ENCODE assay signal across 7 mouse cellular contexts in genomic region chr7:24481474-24482207, GRCm38 (mm10). TPM values are rescaled to one million over a fixed set of nuclear protein-coding genes. Genes with fewer than 3 reads are reported as not detected.
A peak's percentile ranks its signal among the peaks of the same experiment; 100 is the strongest.
DNase-seq lines count a peak whose midpoint lies in the region; ATAC-seq and TF ChIP-seq lines count a peak whose summit lies in the region.

Gene Cadm4, plus strand, starts transcription at chr7:24482023.

- peak; percentile 70 for ATAC-seq in limb, embryonic 11.5 days (ENCODE audit: insufficient number of reproducible peaks, low FRiP score, low TSS enrichment, low read depth)
- ATAC-seq in midbrain, embryonic 13.5 days: peak; percentile 80

- H3K4me2 ChIP-seq in limb, embryonic 11.5 days (ENCODE audit: low read depth, severe bottlenecking): peak within 1 kb of the TSS; percentile 91
- peak within 1 kb of the TSS; percentile 74 for H3K4me2 ChIP-seq in midbrain, embryonic 13.5 days (replicated peaks)

- peaks cover 37% of the 10 kb centered on the region for H3K4me1 ChIP-seq in embryonic facial prominence, embryonic 10.5 days
- H3K4me1 ChIP-seq in limb, embryonic 11.5 days (ENCODE audit: control insufficient read depth, insufficient read depth, low read length): peaks cover 5% of the 10 kb centered on the region
- peaks cover 63% of the 10 kb centered on the region for H3K4me1 ChIP-seq in midbrain, embryonic 13.5 days (replicated peaks)
- H3K4me1 ChIP-seq in spleen, adult 2 months (ENCODE audit: control insufficient read depth, insufficient read depth, insufficient read length): peaks cover 8% of the 10 kb centered on the region

- H3K36me3 ChIP-seq in embryonic facial prominence, embryonic 10.5 days (replicated peaks): no peaks in the 10 kb centered on the region
- no peaks in the 10 kb centered on the region for H3K36me3 ChIP-seq in limb, embryonic 11.5 days (ENCODE audit: control insufficient read depth, insufficient read depth, low read length)
- H3K36me3 ChIP-seq in midbrain, embryonic 13.5 days: no peaks in the 10 kb centered on the region
- H3K36me3 ChIP-seq in spleen, adult 2 months (ENCODE audit: control insufficient read depth, insufficient read depth, low read length): no peaks in the 10 kb centered on the region

- H3K9ac ChIP-seq in limb, embryonic 11.5 days (ENCODE audit: low read length): peak within 1 kb of the TSS; percentile 67
- H3K9ac ChIP-seq in midbrain, embryonic 13.5 days (replicated peaks): peak within 1 kb of the TSS; percentile 94

- WGBS in embryonic facial prominence, embryonic 10.5 days: 1% methylated on average over 83 of the region's 83 CpGs
- under 1% methylated on average over 52 of the region's 83 CpGs for WGBS in limb, embryonic 11.5 days
- WGBS in midbrain, embryonic 13.5 days: under 1% methylated on average over 56 of the region's 83 CpGs
- 2% methylated on average over 67 of the region's 83 CpGs for WGBS in spleen, adult 2 months

- no peak for TF ChIP-seq POLR2A in spleen, adult 2 months (IDR thresholded peaks at IDR 0.05; ENCODE audit: low read depth, low read length)

- peaks cover 82% of the 10 kb centered on the region for H3K27me3 ChIP-seq in embryonic facial prominence, embryonic 10.5 days (replicated peaks; ENCODE audit: low read depth, poor library complexity, severe bottlenecking)
- H3K27me3 ChIP-seq in limb, embryonic 11.5 days (ENCODE audit: control insufficient read depth, insufficient read depth, low read length): peaks cover 5% of the 10 kb centered on the region; the same call in 1 of the 2 replicates
- peaks cover 6% of the 10 kb centered on the region; the same call in 1 of the 2 replicates for H3K27me3 ChIP-seq in midbrain, embryonic 13.5 days
- peaks cover 15% of the 10 kb centered on the region for H3K27me3 ChIP-seq in spleen, adult 2 months (ENCODE audit: control insufficient read depth, insufficient read depth, low read length)

- peak within 1 kb of the TSS; percentile 85 for H3K27ac ChIP-seq in embryonic facial prominence, embryonic 10.5 days (replicated peaks)
- H3K27ac ChIP-seq in limb, embryonic 11.5 days (replicated peaks; ENCODE audit: low read depth, low read length): no peak within 1 kb of the TSS
- H3K27ac ChIP-seq in midbrain, embryonic 13.5 days: peak within 1 kb of the TSS; percentile 89
- H3K27ac ChIP-seq in spleen, adult 2 months (ENCODE audit: insufficient read depth, low read length): no peak within 1 kb of the TSS; the same call in 1 of the 2 replicates

- peak within 1 kb of the TSS; percentile 83 for H3K4me3 ChIP-seq in embryonic facial prominence, embryonic 10.5 days
- peak within 1 kb of the TSS; percentile 65 for H3K4me3 ChIP-seq in limb, embryonic 11.5 days (ENCODE audit: low read depth, low read length)
- peak within 1 kb of the TSS; percentile 76 for H3K4me3 ChIP-seq in midbrain, embryonic 13.5 days (replicated peaks)
- peak within 1 kb of the TSS; percentile 63 for H3K4me3 ChIP-seq in spleen, adult 2 months (ENCODE audit: extremely low read depth, insufficient read depth, insufficient read length)

- DNase-seq in adrenal gland, postnatal 14 days: peak; percentile 91
- DNase-seq in embryonic facial prominence, embryonic 10.5 days (ENCODE audit: low spot score): peak; percentile 94
- DNase-seq in heart, adult 11 months: peak; percentile 99
- DNase-seq in kidney, adult 11 months: peak; percentile 78
- DNase-seq in limb, embryonic 11.5 days (ENCODE audit: low spot score): peak; percentile 94
- DNase-seq in spleen, adult 2 months (ENCODE audit: low read depth in 1 of 2, low spot score in 2 of 2): peak; percentile 53 to 81

- TF ChIP-seq CTCF in spleen, adult 2 months (IDR thresholded peaks at IDR 0.05; ENCODE audit: extremely low read depth, insufficient read depth, insufficient read length, insufficient replicate concordance): no peak

- no peaks in the 10 kb centered on the region for H3K9me3 ChIP-seq in embryonic facial prominence, embryonic 10.5 days
- H3K9me3 ChIP-seq in limb, embryonic 11.5 days (ENCODE audit: control insufficient read depth, low read length): no peaks in the 10 kb centered on the region; the same call in 1 of the 2 replicates
- H3K9me3 ChIP-seq in midbrain, embryonic 13.5 days: no peaks in the 10 kb centered on the region

RNA-seq across cellular contexts. Expression of gene Cadm4, which starts in this region (rescaled TPM):
- 5.7 and 6.4 TPM in 2 replicates for total RNA-seq in adrenal gland, postnatal 14 days (2021)
- 5.0 and 5.7 TPM in 2 replicates for polyA plus RNA-seq in embryonic facial prominence, embryonic 10.5 days (2016; fragmentation: Nextera tagmentation; extraction: Ambion mirVana)
- 1.9 and 2.2 TPM in 2 replicates for polyA plus RNA-seq in limb, embryonic 11.5 days (2014; fragmentation: Nextera tagmentation; extraction: Ambion mirVana)
- 52.4 and 67.8 TPM in 2 replicates for polyA plus RNA-seq in midbrain, embryonic 13.5 days (2015; fragmentation: Nextera tagmentation; extraction: Ambion mirVana)
- 33.1 and 34.5 TPM in 2 replicates for polyA plus RNA-seq in spleen, adult 2 months (2012; rRNA removed)

Comparison
In these comparisons a context has a peak if more than half of its experiments do, and no peak if none do; other contexts are left out.
1. H3K27ac ChIP-seq: peak in embryonic facial prominence, embryonic 10.5 days (single experiment) and midbrain, embryonic 13.5 days (single experiment); none in limb, embryonic 11.5 days (single experiment) and spleen, adult 2 months (single experiment).
2. Peak in every context shown above with its lines, with median percentiles within 50 percentile points of each other: DNase-seq and H3K4me3 ChIP-seq.